ENCODE assay signal across 30 mouse cellular contexts in genomic region chr7:5076931-5077330, GRCm38 (mm10). TPM values are rescaled to one million over a fixed set of nuclear protein-coding genes. Genes with fewer than 3 reads are reported as not detected.
DNase-seq lines count a peak whose midpoint lies in the region; ATAC-seq and TF ChIP-seq lines count a peak whose summit lies in the region.
"Had no signal": no experiment of that assay in that cellular context is flagged by ENCODE, and none has a peak within 500 bp of the region (broad histone marks: within the 10 kb centered on the region; RNA-seq: fewer than 3 reads in every experiment).

No protein-coding gene starts in this region.

- peak overlapping the region; percentile 15; the same call in 1 of the 2 replicates for H3K27ac ChIP-seq in heart, embryonic 13.5 days (replicated peaks)
- H3K27ac ChIP-seq in heart, embryonic 10.5 days = no peak overlapping the region
- H3K27ac ChIP-seq in intestine, postnatal 0 days (ENCODE audit: low read depth, low read length) = peak overlapping the region; percentile 50; the same call in 1 of the 2 replicates
- peak overlapping the region; percentile 23 for H3K27ac ChIP-seq in liver, postnatal 0 days (ENCODE audit: low read depth)
- H3K27ac ChIP-seq in neural tube, embryonic 15.5 days (replicated peaks) = no peak overlapping the region
- H3K27ac ChIP-seq in midbrain, embryonic 11.5 days (ENCODE audit: low read depth, low read length) = no peak overlapping the region
- H3K27ac ChIP-seq: forebrain, embryonic 13.5 days; hindbrain, embryonic 14.5 days; limb, embryonic 15.5 days had no signal

- ATAC-seq in heart, embryonic 13.5 days (ENCODE audit: extremely low read depth, insufficient number of reproducible peaks, low FRiP score, low TSS enrichment) = no peak
- ATAC-seq in G1E (ENCODE audit: extremely low read depth, insufficient number of reproducible peaks, low FRiP score, poor library complexity, severe bottlenecking) = peak; percentile 74
- ATAC-seq in intestine, postnatal 0 days = no peak
- ATAC-seq in liver, postnatal 0 days = no peak
- ATAC-seq in neural tube, embryonic 15.5 days (ENCODE audit: low FRiP score) = no peak
- ATAC-seq in midbrain, embryonic 11.5 days (ENCODE audit: low FRiP score) = no peak
- ATAC-seq: forebrain, embryonic 13.5 days; inflammation-experienced regulatory T-cells, adult 6 months had no signal

- no peaks in the 10 kb centered on the region for H3K9me3 ChIP-seq in heart, embryonic 13.5 days
- no peaks in the 10 kb centered on the region for H3K9me3 ChIP-seq in heart, embryonic 10.5 days
- no peaks in the 10 kb centered on the region for H3K9me3 ChIP-seq in G1E (replicated peaks)
- no peaks in the 10 kb centered on the region for H3K9me3 ChIP-seq in intestine, postnatal 0 days (ENCODE audit: control insufficient read depth)
- no peaks in the 10 kb centered on the region for H3K9me3 ChIP-seq in liver, postnatal 0 days (ENCODE audit: low read length)
- no peaks in the 10 kb centered on the region for H3K9me3 ChIP-seq in neural tube, embryonic 15.5 days (replicated peaks)
- H3K9me3 ChIP-seq in midbrain, embryonic 11.5 days (ENCODE audit: control insufficient read depth, low read length) = no peaks in the 10 kb centered on the region
- H3K9me3 ChIP-seq: forebrain, embryonic 13.5 days; limb, embryonic 15.5 days had no signal

- no peak for TF ChIP-seq CTCF in G1E (IDR thresholded peaks at IDR 0.05; ENCODE audit: low read depth, low read length)
- TF ChIP-seq CTCF in intestine, postnatal 0 days (IDR thresholded peaks at IDR 0.05; ENCODE audit: low read depth) = no peak
- TF ChIP-seq CTCF in liver, postnatal 0 days (IDR thresholded peaks at IDR 0.05; ENCODE audit: low read depth) = no peak

- TF ChIP-seq EP300 in liver, postnatal 0 days (IDR thresholded peaks at IDR 0.05; ENCODE audit: low read depth) = peak; percentile 62

- H3K9ac ChIP-seq in heart, embryonic 13.5 days = 0 out of 2 replicates have a peak overlapping the region, but pooled peaks have one; percentile 19
- no peak overlapping the region for H3K9ac ChIP-seq in intestine, postnatal 0 days (ENCODE audit: low read depth, low read length)
- no peak overlapping the region for H3K9ac ChIP-seq in liver, postnatal 0 days (replicated peaks)
- no peak overlapping the region for H3K9ac ChIP-seq in neural tube, embryonic 15.5 days (replicated peaks)
- no peak overlapping the region for H3K9ac ChIP-seq in midbrain, embryonic 11.5 days (ENCODE audit: low read length)
- H3K9ac ChIP-seq: forebrain, embryonic 13.5 days; hindbrain, embryonic 14.5 days; limb, embryonic 15.5 days had no signal

- H3K27me3 ChIP-seq in heart, embryonic 13.5 days (replicated peaks) = no peaks in the 10 kb centered on the region
- H3K27me3 ChIP-seq in heart, embryonic 10.5 days (ENCODE audit: insufficient read depth, poor library complexity, severe bottlenecking) = no peaks in the 10 kb centered on the region
- H3K27me3 ChIP-seq in G1E (ENCODE audit: insufficient read depth, low read length) = no peaks in the 10 kb centered on the region
- no peaks in the 10 kb centered on the region for H3K27me3 ChIP-seq in intestine, postnatal 0 days (replicated peaks; ENCODE audit: control insufficient read depth, insufficient read depth, low read length)
- no peaks in the 10 kb centered on the region for H3K27me3 ChIP-seq in liver, postnatal 0 days (ENCODE audit: insufficient read depth, low read length)
- no peaks in the 10 kb centered on the region for H3K27me3 ChIP-seq in neural tube, embryonic 15.5 days (replicated peaks)
- H3K27me3 ChIP-seq in midbrain, embryonic 11.5 days (ENCODE audit: control insufficient read depth, insufficient read depth, low read length) = no peaks in the 10 kb centered on the region
- H3K27me3 ChIP-seq: forebrain, embryonic 13.5 days; limb, embryonic 15.5 days had no signal

- H3K4me2 ChIP-seq in heart, embryonic 13.5 days = no peak overlapping the region
- no peak overlapping the region for H3K4me2 ChIP-seq in intestine, postnatal 0 days (replicated peaks; ENCODE audit: low read depth)
- H3K4me2 ChIP-seq in liver, postnatal 0 days (ENCODE audit: low read depth, low read length) = peak overlapping the region; percentile 6; the same call in 1 of the 2 replicates
- H3K4me2 ChIP-seq in neural tube, embryonic 15.5 days = no peak overlapping the region
- H3K4me2 ChIP-seq in midbrain, embryonic 11.5 days = no peak overlapping the region
- H3K4me2 ChIP-seq: forebrain, embryonic 13.5 days; hindbrain, embryonic 14.5 days; limb, embryonic 15.5 days had no signal

- no peak overlapping the region for H3K4me3 ChIP-seq in heart, embryonic 13.5 days
- no peak overlapping the region for H3K4me3 ChIP-seq in heart, embryonic 10.5 days
- no peak overlapping the region for H3K4me3 ChIP-seq in G1E (ENCODE audit: low read depth, low read length)
- H3K4me3 ChIP-seq in intestine, postnatal 0 days (ENCODE audit: low read depth, low read length) = no peak overlapping the region
- no peak overlapping the region for H3K4me3 ChIP-seq in liver, postnatal 0 days (ENCODE audit: low read depth, low read length)
- H3K4me3 ChIP-seq in neural tube, embryonic 15.5 days (replicated peaks) = no peak overlapping the region
- H3K4me3 ChIP-seq in midbrain, embryonic 11.5 days (ENCODE audit: low read depth, low read length) = no peak overlapping the region
- H3K4me3 ChIP-seq: forebrain, embryonic 13.5 days; limb, embryonic 15.5 days had no signal

- WGBS in heart, embryonic 13.5 days = 70% methylated on average over 2 of the region's 2 CpGs
- 79% methylated on average over 2 of the region's 2 CpGs for WGBS in heart, embryonic 10.5 days
- 44% methylated on average over 2 of the region's 2 CpGs for WGBS in intestine, postnatal 0 days
- WGBS in liver, postnatal 0 days (ENCODE audit: insufficient replicate concordance) = 63% methylated on average over 2 of the region's 2 CpGs
- WGBS in neural tube, embryonic 15.5 days = 87% methylated on average over 2 of the region's 2 CpGs
- 91% methylated on average over 2 of the region's 2 CpGs for WGBS in midbrain, embryonic 11.5 days

- no peak for DNase-seq in heart, embryonic 10.5 days (ENCODE audit: low spot score)
- peak; percentile 48 for DNase-seq in G1E (ENCODE audit: low spot score)
- no peak for DNase-seq in liver, postnatal 0 days
- no peak for DNase-seq in kidney, postnatal 14 days
- no peak for DNase-seq in midbrain, embryonic 11.5 days (ENCODE audit: low spot score, missing footprints)
- DNase-seq: adrenal gland, postnatal 25 days; cerebellum, adult 11-12 months; cerebellum, postnatal 14 days; heart, adult 11 months; kidney, adult 9 months; kidney, postnatal 25 days; left cerebral cortex, postnatal 4 days; lung, postnatal 4 days; thymus, adult 18-20 months; thymus, postnatal 36 days had no signal

- peaks cover 74% of the 10 kb centered on the region for H3K36me3 ChIP-seq in heart, embryonic 13.5 days
- peaks cover 73% of the 10 kb centered on the region for H3K36me3 ChIP-seq in heart, embryonic 10.5 days
- peaks cover 74% of the 10 kb centered on the region for H3K36me3 ChIP-seq in G1E (replicated peaks)
- H3K36me3 ChIP-seq in intestine, postnatal 0 days (ENCODE audit: control insufficient read depth, insufficient read depth) = peaks cover 59% of the 10 kb centered on the region
- H3K36me3 ChIP-seq in liver, postnatal 0 days (replicated peaks; ENCODE audit: insufficient read depth, low read length) = peaks cover 63% of the 10 kb centered on the region
- H3K36me3 ChIP-seq in neural tube, embryonic 15.5 days = peaks cover 63% of the 10 kb centered on the region
- peaks cover 29% of the 10 kb centered on the region; the same call in 1 of the 2 replicates for H3K36me3 ChIP-seq in midbrain, embryonic 11.5 days (ENCODE audit: control insufficient read depth, insufficient read depth, low read length)

- H3K4me1 ChIP-seq in heart, embryonic 13.5 days = peaks cover 19% of the 10 kb centered on the region
- H3K4me1 ChIP-seq in heart, embryonic 10.5 days = peaks cover 12% of the 10 kb centered on the region
- H3K4me1 ChIP-seq in G1E (ENCODE audit: insufficient read depth, low read depth, low read length) = peaks cover 73% of the 10 kb centered on the region
- H3K4me1 ChIP-seq in intestine, postnatal 0 days (replicated peaks; ENCODE audit: control insufficient read depth, insufficient read depth, low read length) = no peaks in the 10 kb centered on the region
- peaks cover 32% of the 10 kb centered on the region for H3K4me1 ChIP-seq in liver, postnatal 0 days (ENCODE audit: insufficient read depth)
- H3K4me1 ChIP-seq in neural tube, embryonic 15.5 days = peaks cover 13% of the 10 kb centered on the region
- H3K4me1 ChIP-seq in midbrain, embryonic 11.5 days (ENCODE audit: control insufficient read depth, insufficient read depth, low read length) = peaks cover 10% of the 10 kb centered on the region

RNA-seq across cellular contexts. Expression of gene Epn1, which starts 3.1 kb away (rescaled TPM):
- 50.2 and 51.4 TPM in 2 replicates for polyA plus RNA-seq in heart, embryonic 13.5 days (2015; fragmentation: Nextera tagmentation; extraction: Ambion mirVana)
- 53.8 and 57.3 TPM in 2 replicates for polyA plus RNA-seq in heart, embryonic 10.5 days (2016; fragmentation: Nextera tagmentation; extraction: Ambion mirVana)
- 134 and 152 TPM in 2 replicates for total RNA-seq in G1E (2014; fragmentation: Nextera tagmentation)
- total RNA-seq in G1E (2017) = 79.5 and 85.2 TPM in 2 replicates
- polyA plus RNA-seq in G1E (2012) = 720 and 931 TPM in 2 replicates
- polyA plus RNA-seq in intestine, postnatal 0 days (2015; fragmentation: Nextera tagmentation; extraction: Ambion mirVana) = 98.0 and 106 TPM in 2 replicates
- 34.7 and 38.0 TPM in 2 replicates for polyA plus RNA-seq in liver, postnatal 0 days (2015; fragmentation: Nextera tagmentation; extraction: Ambion mirVana)
- polyA plus RNA-seq in neural tube, embryonic 15.5 days (2015; fragmentation: Nextera tagmentation; extraction: Ambion mirVana) = 92.5 and 105 TPM in 2 replicates
- polyA plus RNA-seq in midbrain, embryonic 11.5 days (2014; fragmentation: Nextera tagmentation; extraction: Ambion mirVana) = 47.8 and 56.2 TPM in 2 replicates

RNA-seq across cellular contexts. Expression of gene U2af2, which starts 15.0 kb away (rescaled TPM):
- 69.8 and 77.4 TPM in 2 replicates for polyA plus RNA-seq in heart, embryonic 13.5 days (2015; fragmentation: Nextera tagmentation; extraction: Ambion mirVana)
- polyA plus RNA-seq in heart, embryonic 10.5 days (2016; fragmentation: Nextera tagmentation; extraction: Ambion mirVana) = 107 and 121 TPM in 2 replicates
- total RNA-seq in G1E (2014; fragmentation: Nextera tagmentation) = 166 and 208 TPM in 2 replicates
- 261 and 292 TPM in 2 replicates for total RNA-seq in G1E (2017)
- 480 and 545 TPM in 2 replicates for polyA plus RNA-seq in G1E (2012)
- 48.3 and 51.4 TPM in 2 replicates for polyA plus RNA-seq in intestine, postnatal 0 days (2015; fragmentation: Nextera tagmentation; extraction: Ambion mirVana)
- polyA plus RNA-seq in liver, postnatal 0 days (2015; fragmentation: Nextera tagmentation; extraction: Ambion mirVana) = 34.7 and 36.8 TPM in 2 replicates
- polyA plus RNA-seq in neural tube, embryonic 15.5 days (2015; fragmentation: Nextera tagmentation; extraction: Ambion mirVana) = 94.2 and 105 TPM in 2 replicates
- 151 and 159 TPM in 2 replicates for polyA plus RNA-seq in midbrain, embryonic 11.5 days (2014; fragmentation: Nextera tagmentation; extraction: Ambion mirVana)

RNA-seq across cellular contexts. Expression of gene Zfp580, which starts 25.6 kb away (rescaled TPM):
- 16.4 and 18.7 TPM in 2 replicates for polyA plus RNA-seq in heart, embryonic 13.5 days (2015; fragmentation: Nextera tagmentation; extraction: Ambion mirVana)
- 17.6 and 21.4 TPM in 2 replicates for polyA plus RNA-seq in heart, embryonic 10.5 days (2016; fragmentation: Nextera tagmentation; extraction: Ambion mirVana)
- total RNA-seq in G1E (2014; fragmentation: Nextera tagmentation) (1.1 and 1.8 TPM in 2 replicates), G1E (2017) (0.44 TPM in 1 of 2 replicates, not detected in the other)
- polyA plus RNA-seq in G1E (2012) = 2.8 and 4.1 TPM in 2 replicates
- polyA plus RNA-seq in intestine, postnatal 0 days (2015; fragmentation: Nextera tagmentation; extraction: Ambion mirVana) = 15.8 and 16.9 TPM in 2 replicates
- 3.2 and 4.4 TPM in 2 replicates for polyA plus RNA-seq in liver, postnatal 0 days (2015; fragmentation: Nextera tagmentation; extraction: Ambion mirVana)
- polyA plus RNA-seq in neural tube, embryonic 15.5 days (2015; fragmentation: Nextera tagmentation; extraction: Ambion mirVana) = 90.7 and 101 TPM in 2 replicates
- 34.1 and 47.6 TPM in 2 replicates for polyA plus RNA-seq in midbrain, embryonic 11.5 days (2014; fragmentation: Nextera tagmentation; extraction: Ambion mirVana)

RNA-seq across cellular contexts. Expression of gene Zfp784, which starts 38.7 kb away (rescaled TPM):
- 5.4 and 5.7 TPM in 2 replicates for polyA plus RNA-seq in heart, embryonic 13.5 days (2015; fragmentation: Nextera tagmentation; extraction: Ambion mirVana)
- polyA plus RNA-seq in heart, embryonic 10.5 days (2016; fragmentation: Nextera tagmentation; extraction: Ambion mirVana) = 3.9 and 4.5 TPM in 2 replicates
- total RNA-seq in G1E (2014; fragmentation: Nextera tagmentation) (1.7 and 2.5 TPM in 2 replicates), G1E (2017) (2.7 and 2.8 TPM in 2 replicates)
- 1.3 and 1.6 TPM in 2 replicates for polyA plus RNA-seq in G1E (2012)
- polyA plus RNA-seq in intestine, postnatal 0 days (2015; fragmentation: Nextera tagmentation; extraction: Ambion mirVana) = 6.4 and 6.5 TPM in 2 replicates
- polyA plus RNA-seq in liver, postnatal 0 days (2015; fragmentation: Nextera tagmentation; extraction: Ambion mirVana) = 1.9 and 2.4 TPM in 2 replicates
- polyA plus RNA-seq in neural tube, embryonic 15.5 days (2015; fragmentation: Nextera tagmentation; extraction: Ambion mirVana) = 7.7 and 9.0 TPM in 2 replicates
- polyA plus RNA-seq in midbrain, embryonic 11.5 days (2014; fragmentation: Nextera tagmentation; extraction: Ambion mirVana) = 3.3 and 3.6 TPM in 2 replicates

RNA-seq across cellular contexts. Expression of gene Rfpl4, which starts 39.8 kb away (rescaled TPM):
- polyA plus RNA-seq in heart, embryonic 13.5 days (2015; fragmentation: Nextera tagmentation; extraction: Ambion mirVana) = 0.11 TPM in 1 of 2 replicates, not detected in the other
- polyA plus RNA-seq in heart, embryonic 10.5 days (2016; fragmentation: Nextera tagmentation; extraction: Ambion mirVana) = not detected in 2 replicates
- not detected in 2 replicates for total RNA-seq in G1E (2014; fragmentation: Nextera tagmentation)
- not detected in 2 replicates for total RNA-seq in G1E (2017)
- polyA plus RNA-seq in G1E (2012) = not detected in 2 replicates
- polyA plus RNA-seq in intestine, postnatal 0 days (2015; fragmentation: Nextera tagmentation; extraction: Ambion mirVana) = not detected in 2 replicates
- polyA plus RNA-seq in liver, postnatal 0 days (2015; fragmentation: Nextera tagmentation; extraction: Ambion mirVana) = not detected in 2 replicates
- polyA plus RNA-seq in neural tube, embryonic 15.5 days (2015; fragmentation: Nextera tagmentation; extraction: Ambion mirVana) = not detected in 2 replicates
- not detected in 2 replicates for polyA plus RNA-seq in midbrain, embryonic 11.5 days (2014; fragmentation: Nextera tagmentation; extraction: Ambion mirVana)
- total RNA-seq: adrenal gland, postnatal 25 days; gastrocnemius, adult 8-10 months; heart, postnatal 25 days; left cerebral cortex, adult 18-20 months; left cerebral cortex, postnatal 4 days; neutrophil, adult 5-6 weeks had no signal
- polyA plus RNA-seq: embryonic facial prominence, embryonic 11.5 days; forebrain, embryonic 13.5 days; heart, embryonic 14.5 days; hindbrain, embryonic 14.5 days; inflammation-experienced regulatory T-cells, adult 6 months; limb, embryonic 15.5 days; lung, embryonic 16.5 days; stomach, embryonic 16.5 days had no signal

Comparison
In these comparisons a context has a peak if more than half of its experiments do, and no peak if none do; other contexts are left out.
1. H3K27ac ChIP-seq: peak in heart, embryonic 13.5 days (single experiment), intestine, postnatal 0 days (single experiment) and liver, postnatal 0 days (single experiment); none in heart, embryonic 10.5 days (single experiment), neural tube, embryonic 15.5 days (single experiment) and midbrain, embryonic 11.5 days (single experiment).